Mouse (Mus musculus): ENCODE measurements around the gene Gpbar1.

DNA sequence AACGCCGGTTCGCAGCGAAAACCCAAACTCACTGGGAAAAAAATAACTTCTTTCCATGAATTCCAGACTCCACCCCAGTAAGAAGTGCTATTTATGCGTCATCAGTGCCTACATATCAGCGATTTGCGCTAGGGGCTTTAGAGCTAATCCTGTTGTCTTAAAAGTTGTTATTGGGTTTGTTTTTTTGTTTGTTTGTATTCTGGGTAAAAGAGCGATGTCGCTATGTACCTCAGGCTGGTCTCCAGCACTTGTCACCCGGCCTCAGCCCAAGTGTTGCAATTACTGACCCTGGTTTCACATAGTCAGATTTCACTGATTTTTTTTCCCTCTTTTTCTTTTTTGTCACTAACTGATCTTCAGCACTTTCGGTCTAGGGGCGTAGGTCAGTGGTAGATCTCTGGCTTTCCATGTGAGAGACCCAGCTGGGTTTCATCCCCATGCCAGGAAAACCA lies 26.0 kb downstream of the Gpbar1 start:
- TF ChIP-seq CTCF (conservative IDR thresholded peaks at IDR 0.05; ENCODE audit: low read length) (no peak), NANOG (IDR thresholded peaks at IDR 0.05; ENCODE audit: borderline replicate concordance, low read length) (no peak)
